Mouse (Mus musculus): ENCODE measurements around the gene Spcs1. TPM values are rescaled to one million over a fixed set of nuclear protein-coding genes. Genes with fewer than 3 reads are reported as not detected.

Gene Spcs1
- polyA plus RNA-seq, 1 experiment, result not detected

- TF ChIP-seq POLR2A (IDR thresholded peaks at IDR 0.05; ENCODE audit: insufficient read depth, low read depth, low read length) (no peak), CTCF (IDR thresholded peaks at IDR 0.05; ENCODE audit: insufficient read depth, low read depth, low read length) (no peak)
- H3K4me1 ChIP-seq (ENCODE audit: control insufficient read depth, insufficient read depth, low read length), result peaks cover 2% of the 10 kb centered on the region; the same call in 1 of the 2 replicates
- whole genome bisulfite sequencing, result 89% methylated on average over 1 of the region's 1 CpGs
- no peak overlapping the region for H3K4me3 ChIP-seq (ENCODE audit: insufficient read depth, low read depth, low read length)
- H3K27ac ChIP-seq (ENCODE audit: insufficient read depth, low read depth, low read length), result no peak overlapping the region
Measured at GRCm38 (mm10) chr14:31016063-31016462, 14.6 kb upstream of the Spcs1 start.

- no peak overlapping the region for H3K27ac ChIP-seq (ENCODE audit: insufficient read depth, low read depth, low read length)
- 96% methylated on average over 2 of the region's 2 CpGs for WGBS
- no peak overlapping the region for H3K4me3 ChIP-seq (ENCODE audit: insufficient read depth, low read depth, low read length)
- no peaks in the 10 kb centered on the region for H3K4me1 ChIP-seq (ENCODE audit: control insufficient read depth, insufficient read depth, low read length)
- no peak for TF ChIP-seq POLR2A (IDR thresholded peaks at IDR 0.05; ENCODE audit: insufficient read depth, low read depth, low read length)
- no peak for TF ChIP-seq CTCF (IDR thresholded peaks at IDR 0.05; ENCODE audit: insufficient read depth, low read depth, low read length)
Measured at GRCm38 (mm10) chr14:31013928-31014327, 12.5 kb upstream of the Spcs1 start.

GRCm38 (mm10) chr14:31011588-31011987, 10.1 kb upstream of the Spcs1 start:
- H3K27ac ChIP-seq (ENCODE audit: insufficient read depth, low read depth, low read length), result no peak overlapping the region
- no peak overlapping the region for H3K4me3 ChIP-seq (ENCODE audit: insufficient read depth, low read depth, low read length)
- no peaks in the 10 kb centered on the region for H3K4me1 ChIP-seq (ENCODE audit: control insufficient read depth, insufficient read depth, low read length)
- WGBS, result 94% methylated on average over 3 of the region's 3 CpGs
- TF ChIP-seq POLR2A (IDR thresholded peaks at IDR 0.05; ENCODE audit: insufficient read depth, low read depth, low read length), result no peak
- no peak for TF ChIP-seq CTCF (IDR thresholded peaks at IDR 0.05; ENCODE audit: insufficient read depth, low read depth, low read length)

GRCm38 (mm10) chr14:31006779-31007178, 5.3 kb upstream of the Spcs1 start:
- WGBS, result 85% methylated on average over 5 of the region's 5 CpGs
- Histone ChIP-seq H3K4me3 (ENCODE audit: insufficient read depth, low read depth, low read length) (no peak overlapping the region), H3K4me1 (ENCODE audit: control insufficient read depth, insufficient read depth, low read length) (peaks cover 8% of the 10 kb centered on the region), H3K27ac (ENCODE audit: insufficient read depth, low read depth, low read length) (no peak overlapping the region)
- TF ChIP-seq CTCF (IDR thresholded peaks at IDR 0.05; ENCODE audit: insufficient read depth, low read depth, low read length) (no peak), POLR2A (IDR thresholded peaks at IDR 0.05; ENCODE audit: insufficient read depth, low read depth, low read length) (no peak)

GRCm38 (mm10) chr14:31004527-31004926, 3.1 kb upstream of the Spcs1 start:
- TF ChIP-seq CTCF (IDR thresholded peaks at IDR 0.05; ENCODE audit: insufficient read depth, low read depth, low read length) (no peak), POLR2A (IDR thresholded peaks at IDR 0.05; ENCODE audit: insufficient read depth, low read depth, low read length) (no peak)
- Histone ChIP-seq H3K27ac (ENCODE audit: insufficient read depth, low read depth, low read length) (no peak overlapping the region), H3K4me1 (ENCODE audit: control insufficient read depth, insufficient read depth, low read length) (peaks cover 8% of the 10 kb centered on the region), H3K4me3 (ENCODE audit: insufficient read depth, low read depth, low read length) (no peak overlapping the region)
- WGBS, result 83% methylated on average over 2 of the region's 2 CpGs

- Histone ChIP-seq H3K4me3 (ENCODE audit: insufficient read depth, low read depth, low read length) (peak overlapping the region; percentile 90), H3K4me1 (ENCODE audit: control insufficient read depth, insufficient read depth, low read length) (peaks cover 8% of the 10 kb centered on the region), H3K27ac (ENCODE audit: insufficient read depth, low read depth, low read length) (peak overlapping the region; percentile 72)
- under 1% methylated on average over 21 of the region's 21 CpGs for WGBS
- TF ChIP-seq POLR2A (IDR thresholded peaks at IDR 0.05; ENCODE audit: insufficient read depth, low read depth, low read length), result no peak
- no peak for TF ChIP-seq CTCF (IDR thresholded peaks at IDR 0.05; ENCODE audit: insufficient read depth, low read depth, low read length)
Measured at GRCm38 (mm10) chr14:31000816-31001306, 611 bp downstream of the Spcs1 start.

GRCm38 (mm10) chr14:31000356-31000755, 1.1 kb downstream of the Spcs1 start:
- TF ChIP-seq POLR2A (IDR thresholded peaks at IDR 0.05; ENCODE audit: insufficient read depth, low read depth, low read length) (no peak), CTCF (IDR thresholded peaks at IDR 0.05; ENCODE audit: insufficient read depth, low read depth, low read length) (no peak)
- no peak overlapping the region for H3K4me3 ChIP-seq (ENCODE audit: insufficient read depth, low read depth, low read length)
- no peak overlapping the region for H3K27ac ChIP-seq (ENCODE audit: insufficient read depth, low read depth, low read length)
- H3K4me1 ChIP-seq (ENCODE audit: control insufficient read depth, insufficient read depth, low read length), result peaks cover 8% of the 10 kb centered on the region
- 51% methylated on average over 10 of the region's 10 CpGs for WGBS

GRCm38 (mm10) chr14:30996417-30996816, 5.1 kb downstream of the Spcs1 start:
- Histone ChIP-seq H3K4me3 (ENCODE audit: insufficient read depth, low read depth, low read length) (no peak overlapping the region), H3K4me1 (ENCODE audit: control insufficient read depth, insufficient read depth, low read length) (no peaks in the 10 kb centered on the region), H3K27ac (ENCODE audit: insufficient read depth, low read depth, low read length) (no peak overlapping the region)
- TF ChIP-seq POLR2A (IDR thresholded peaks at IDR 0.05; ENCODE audit: insufficient read depth, low read depth, low read length) (no peak), CTCF (IDR thresholded peaks at IDR 0.05; ENCODE audit: insufficient read depth, low read depth, low read length) (no peak)

- no peak for TF ChIP-seq POLR2A (IDR thresholded peaks at IDR 0.05; ENCODE audit: insufficient read depth, low read depth, low read length)
- TF ChIP-seq CTCF (IDR thresholded peaks at IDR 0.05; ENCODE audit: insufficient read depth, low read depth, low read length), result no peak
- Histone ChIP-seq H3K4me1 (ENCODE audit: control insufficient read depth, insufficient read depth, low read length) (peaks cover 3% of the 10 kb centered on the region; the same call in 1 of the 2 replicates), H3K27ac (ENCODE audit: insufficient read depth, low read depth, low read length) (no peak overlapping the region), H3K4me3 (ENCODE audit: insufficient read depth, low read depth, low read length) (no peak overlapping the region)
- WGBS, result 92% methylated on average over 3 of the region's 3 CpGs
Measured at GRCm38 (mm10) chr14:30976222-30976621, 25.2 kb downstream of the Spcs1 start.

GRCm38 (mm10) chr14:30974204-30974603, 27.3 kb downstream of the Spcs1 start:
- TF ChIP-seq CTCF (IDR thresholded peaks at IDR 0.05; ENCODE audit: insufficient read depth, low read depth, low read length) (no peak), POLR2A (IDR thresholded peaks at IDR 0.05; ENCODE audit: insufficient read depth, low read depth, low read length) (no peak)
- Histone ChIP-seq H3K4me3 (ENCODE audit: insufficient read depth, low read depth, low read length) (no peak overlapping the region), H3K4me1 (ENCODE audit: control insufficient read depth, insufficient read depth, low read length) (peaks cover 3% of the 10 kb centered on the region; the same call in 1 of the 2 replicates), H3K27ac (ENCODE audit: insufficient read depth, low read depth, low read length) (peak overlapping the region; percentile 76)
- 13% methylated on average over 6 of the region's 6 CpGs for WGBS

Data from olfactory bulb, adult 2 months (tissue).